Mouse (Mus musculus): ENCODE measurements at regions not wholly inside any gene's neighbourhood (a gene's known extent, or its start where the extent isn't known, plus 50 kb on each side); places are given as distances from the start of the nearest gene placed in this dataset.

DNA sequence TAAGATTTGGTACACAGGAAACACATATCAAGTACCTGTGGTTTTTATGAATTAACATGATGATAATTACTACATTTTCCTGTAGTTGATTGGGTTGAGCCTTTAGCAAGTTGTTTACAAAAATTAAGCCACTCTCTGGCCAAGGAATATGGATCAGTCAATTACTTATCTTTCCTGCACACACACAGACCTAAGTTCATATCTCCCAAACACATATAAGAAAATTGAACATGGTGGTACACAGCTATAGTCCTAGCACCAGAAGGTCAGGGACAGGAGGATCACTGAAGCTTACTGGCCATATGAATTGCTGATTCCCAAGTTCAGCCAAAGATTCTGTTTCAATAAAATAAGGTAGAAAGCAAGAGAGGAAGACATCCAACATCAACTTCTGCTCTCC is 183.7 kb downstream of the Dad1 start:
- TF ChIP-seq CTCF (IDR thresholded peaks at IDR 0.05; ENCODE audit: extremely low read depth, insufficient read depth, low read length): no peak
- no peak for TF ChIP-seq POLR2A (IDR thresholded peaks at IDR 0.05; ENCODE audit: extremely low read depth, insufficient read depth, low read length)
